Mouse (Mus musculus): ENCODE results near the gene Gm3238. TPM values are rescaled to one million over a fixed set of nuclear protein-coding genes. Genes with fewer than 3 reads are reported as not detected.
"Not testable (repeated sequence)": the region's sequence is repeated elsewhere in the genome, so short reads cannot be mapped to it uniquely, and the experiment has no call there.

Gene Gm3238
- total RNA-seq (2012; rRNA removed), result not detected in 2 replicates

- in situ Hi-C loops (cut with MboI; ENCODE audit: low sequenced_read_pairs in 2 of 2, unreplicated experiment in 2 of 2); H3K9me3 ChIP-seq (ENCODE audit: control insufficient read depth, insufficient read depth, low read depth, low read length); H3K9ac ChIP-seq (ENCODE audit: insufficient read depth, low read depth, low read length, poor library complexity, severe bottlenecking): not testable (repeated sequence)
These were observed at the start of gene Gm3238 for GRCm38 (mm10) chr10:77771225-77771624. Gene Gm3238 (minus strand): TSS chr10:77771325.

DNA sequence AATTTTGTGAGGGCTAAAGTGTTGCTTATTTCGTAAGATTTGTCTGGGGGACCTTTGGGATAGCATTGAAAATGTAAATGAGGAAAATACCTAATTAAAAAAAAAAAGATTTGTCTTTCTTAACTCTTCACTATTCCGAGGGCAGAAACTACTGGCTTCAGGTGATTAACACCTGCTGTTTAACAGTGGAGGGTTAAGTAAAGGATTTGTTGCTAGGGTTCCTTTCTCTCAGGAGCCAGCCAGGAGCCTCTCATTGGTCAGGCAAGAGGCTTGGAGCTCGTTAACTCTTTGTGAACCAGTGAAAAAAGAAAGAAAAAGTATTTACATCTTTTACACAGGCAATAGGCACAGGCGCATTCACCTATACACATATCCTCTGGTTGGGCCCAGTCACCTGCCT is 48.1 kb upstream of the Gm3238 start:
- no peak for TF ChIP-seq ZC3H11A (IDR thresholded peaks at IDR 0.05; ENCODE audit: borderline replicate concordance, low read depth, low read length)
- no peak for TF ChIP-seq CHD2 (IDR thresholded peaks at IDR 0.05; ENCODE audit: low read depth, low read length)
- no peak for TF ChIP-seq HCFC1 (IDR thresholded peaks at IDR 0.05; ENCODE audit: borderline replicate concordance, insufficient read depth, low read length)
- TF ChIP-seq ZNF384 (IDR thresholded peaks at IDR 0.05; ENCODE audit: low read depth, low read length), result no peak
- TF ChIP-seq MAFK (IDR thresholded peaks at IDR 0.05; ENCODE audit: insufficient read depth, low read depth, low read length), result no peak
- Histone ChIP-seq H3K9me3 (ENCODE audit: control insufficient read depth, insufficient read depth, low read depth, low read length) (no peaks in the 10 kb centered on the region), H3K9ac (ENCODE audit: insufficient read depth, low read depth, low read length, poor library complexity, severe bottlenecking) (no peak overlapping the region), H3K4me1 (ENCODE audit: control insufficient read depth in 2 of 2, insufficient read depth in 2 of 2, low read length in 2 of 2, poor library complexity in 1 of 2) (no peaks in the 10 kb centered on the region), H3K27ac (ENCODE audit: insufficient read depth, low read depth, low read length, poor library complexity, severe bottlenecking) (no peak overlapping the region), H3K36me3 (ENCODE audit: control insufficient read depth, insufficient read depth, low read length, poor library complexity, severe bottlenecking) (no peaks in the 10 kb centered on the region), H3K4me3 (ENCODE audit: insufficient read depth in 1 of 2, low read depth in 1 of 2, low read length in 2 of 2, poor library complexity in 1 of 2, severe bottlenecking in 1 of 2) (no peak overlapping the region)
- no peak for DNase-seq (ENCODE audit: low read depth, low spot score)
- in situ Hi-C loops (cut with MboI; ENCODE audit: low sequenced_read_pairs in 2 of 2, unreplicated experiment in 2 of 2), result no loop called here

More at GRCm38 (mm10) chr10:77771225-77771624, at the start of gene Gm3238:
- DNase-seq (ENCODE audit: low read depth, low spot score); H3K4me1 ChIP-seq (ENCODE audit: control insufficient read depth in 2 of 2, insufficient read depth in 2 of 2, low read length in 2 of 2, poor library complexity in 1 of 2); H3K27ac ChIP-seq (ENCODE audit: insufficient read depth, low read depth, low read length, poor library complexity, severe bottlenecking); H3K4me3 ChIP-seq (ENCODE audit: insufficient read depth in 1 of 2, low read depth in 1 of 2, low read length in 2 of 2, poor library complexity in 1 of 2, severe bottlenecking in 1 of 2); H3K36me3 ChIP-seq (ENCODE audit: control insufficient read depth, insufficient read depth, low read length, poor library complexity, severe bottlenecking): not testable (repeated sequence)

DNA sequence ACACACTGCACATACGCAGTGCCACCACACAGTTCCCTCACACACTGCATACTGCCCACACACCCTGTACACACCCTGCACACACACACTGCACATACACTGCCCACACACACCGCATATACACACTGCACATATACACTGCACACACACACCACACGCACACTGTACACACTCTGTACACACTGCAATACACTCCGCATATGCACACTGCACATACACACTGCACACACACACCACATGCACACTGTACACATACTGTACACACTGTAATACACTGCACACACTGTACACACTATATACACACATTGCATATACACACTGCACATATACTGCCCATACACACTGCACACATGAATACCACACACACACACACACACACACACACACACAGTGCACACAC is 47.4 kb upstream of the Gm3238 start:
- Histone ChIP-seq H3K27ac (ENCODE audit: insufficient read depth, low read depth, low read length, poor library complexity, severe bottlenecking) (no peak overlapping the region), H3K36me3 (ENCODE audit: control insufficient read depth, insufficient read depth, low read length, poor library complexity, severe bottlenecking) (no peaks in the 10 kb centered on the region), H3K9me3 (ENCODE audit: control insufficient read depth, insufficient read depth, low read depth, low read length) (no peaks in the 10 kb centered on the region), H3K4me3 (ENCODE audit: insufficient read depth in 1 of 2, low read depth in 1 of 2, low read length in 2 of 2, poor library complexity in 1 of 2, severe bottlenecking in 1 of 2) (no peak overlapping the region), H3K4me1 (ENCODE audit: control insufficient read depth in 2 of 2, insufficient read depth in 2 of 2, low read length in 2 of 2, poor library complexity in 1 of 2) (no peaks in the 10 kb centered on the region), H3K9ac (ENCODE audit: insufficient read depth, low read depth, low read length, poor library complexity, severe bottlenecking) (no peak overlapping the region)
- no peak for DNase-seq (ENCODE audit: low read depth, low spot score)
- no peak for TF ChIP-seq CHD2 (IDR thresholded peaks at IDR 0.05; ENCODE audit: low read depth, low read length)
- TF ChIP-seq HCFC1 (IDR thresholded peaks at IDR 0.05; ENCODE audit: borderline replicate concordance, insufficient read depth, low read length), result no peak
- no peak for TF ChIP-seq MAFK (IDR thresholded peaks at IDR 0.05; ENCODE audit: insufficient read depth, low read depth, low read length)
- TF ChIP-seq ZNF384 (IDR thresholded peaks at IDR 0.05; ENCODE audit: low read depth, low read length), result no peak
- no peak for TF ChIP-seq ZC3H11A (IDR thresholded peaks at IDR 0.05; ENCODE audit: borderline replicate concordance, low read depth, low read length)
- in situ Hi-C loops (cut with MboI; ENCODE audit: low sequenced_read_pairs in 2 of 2, unreplicated experiment in 2 of 2), result no loop called here

GRCm38 (mm10) chr10:77815514-77815913 is 44.4 kb upstream of the Gm3238 start:
- H3K36me3 ChIP-seq (ENCODE audit: control insufficient read depth, insufficient read depth, low read length, poor library complexity, severe bottlenecking), result no peaks in the 10 kb centered on the region
- peak; percentile 20 for DNase-seq (ENCODE audit: low read depth, low spot score)
- in situ Hi-C loops (cut with MboI; ENCODE audit: low sequenced_read_pairs in 2 of 2, unreplicated experiment in 2 of 2), result no loop called here
- H3K9me3 ChIP-seq (ENCODE audit: control insufficient read depth, insufficient read depth, low read depth, low read length), result no peaks in the 10 kb centered on the region
- no peak overlapping the region for H3K27ac ChIP-seq (ENCODE audit: insufficient read depth, low read depth, low read length, poor library complexity, severe bottlenecking)
- TF ChIP-seq ZC3H11A (IDR thresholded peaks at IDR 0.05; ENCODE audit: borderline replicate concordance, low read depth, low read length), result no peak
- TF ChIP-seq MAFK (IDR thresholded peaks at IDR 0.05; ENCODE audit: insufficient read depth, low read depth, low read length), result no peak
- no peak for TF ChIP-seq ZNF384 (IDR thresholded peaks at IDR 0.05; ENCODE audit: low read depth, low read length)
- TF ChIP-seq CHD2 (IDR thresholded peaks at IDR 0.05; ENCODE audit: low read depth, low read length), result no peak
- no peak for TF ChIP-seq HCFC1 (IDR thresholded peaks at IDR 0.05; ENCODE audit: borderline replicate concordance, insufficient read depth, low read length)
- no peak overlapping the region for H3K4me3 ChIP-seq (ENCODE audit: insufficient read depth in 1 of 2, low read depth in 1 of 2, low read length in 2 of 2, poor library complexity in 1 of 2, severe bottlenecking in 1 of 2)
- H3K9ac ChIP-seq (ENCODE audit: insufficient read depth, low read depth, low read length, poor library complexity, severe bottlenecking), result no peak overlapping the region
- H3K4me1 ChIP-seq (ENCODE audit: control insufficient read depth in 2 of 2, insufficient read depth in 2 of 2, low read length in 2 of 2, poor library complexity in 1 of 2), result no peaks in the 10 kb centered on the region

DNA sequence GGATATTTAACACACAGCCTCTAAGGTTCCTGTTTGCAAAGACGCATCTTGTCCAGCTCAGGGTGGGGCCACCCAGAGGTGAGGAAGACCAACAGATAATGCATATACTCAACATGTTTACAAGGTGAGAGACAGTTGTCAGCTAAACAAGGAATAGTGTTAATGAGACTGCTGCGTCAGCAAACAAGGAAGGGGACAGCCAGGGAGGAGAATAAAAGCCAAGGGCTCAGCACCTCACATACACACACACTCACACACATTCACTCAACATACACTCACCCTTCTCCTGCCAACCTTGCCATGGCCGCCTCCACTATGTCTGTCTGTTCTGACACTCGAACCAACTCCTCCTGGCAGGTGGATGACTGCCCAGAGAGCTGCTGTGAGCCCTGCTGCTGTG is 43.3 kb upstream of the Gm3238 start, which contains the start of gene Gm2696:
Gene Gm2696, plus strand, starts transcription at position 301 of the 400 bp plus-strand sequence.
- H3K27ac ChIP-seq (ENCODE audit: insufficient read depth, low read depth, low read length, poor library complexity, severe bottlenecking), result peak within 1 kb of the TSS; percentile 28; the same call in 1 of the 2 replicates
- in situ Hi-C loops (cut with MboI; ENCODE audit: low sequenced_read_pairs in 2 of 2, unreplicated experiment in 2 of 2), result no loop called here
- no peaks in the 10 kb centered on the region for H3K36me3 ChIP-seq (ENCODE audit: control insufficient read depth, insufficient read depth, low read length, poor library complexity, severe bottlenecking)
- TF ChIP-seq CHD2 (IDR thresholded peaks at IDR 0.05; ENCODE audit: low read depth, low read length) (no peak), MAFK (IDR thresholded peaks at IDR 0.05; ENCODE audit: insufficient read depth, low read depth, low read length) (0 out of 2 replicates have a peak, but pooled peaks have one; percentile 19), HCFC1 (IDR thresholded peaks at IDR 0.05; ENCODE audit: borderline replicate concordance, insufficient read depth, low read length) (no peak)
- no peaks in the 10 kb centered on the region for H3K4me1 ChIP-seq (ENCODE audit: control insufficient read depth in 2 of 2, insufficient read depth in 2 of 2, low read length in 2 of 2, poor library complexity in 1 of 2)
- H3K9ac ChIP-seq (ENCODE audit: insufficient read depth, low read depth, low read length, poor library complexity, severe bottlenecking), result no peak within 1 kb of the TSS
- H3K9me3 ChIP-seq (ENCODE audit: control insufficient read depth, insufficient read depth, low read depth, low read length), result peaks cover 2% of the 10 kb centered on the region; the same call in 1 of the 2 replicates
- no peak within 1 kb of the TSS for H3K4me3 ChIP-seq (ENCODE audit: insufficient read depth in 1 of 2, low read depth in 1 of 2, low read length in 2 of 2, poor library complexity in 1 of 2, severe bottlenecking in 1 of 2)
- no peak for DNase-seq (ENCODE audit: low read depth, low spot score)
